Mouse (Mus musculus) urinary bladder, postnatal 4 days (tissue): ENCODE results near the gene Tmbim4.

Experiments
- DNase-seq, 2 experiments: peaks; one replicate each; pipeline ENCODE4 v3.0.0; 2021 to 2022; ENCODE audit warnings: low spot score in 2 of 2

The Tmbim4 gene

GRCm38 (mm10) chr10:120245681-120246080 lies 44.3 kb downstream of the Tmbim4 start:
- DNase-seq: no peak

- DNase-seq: no peak
Observed at GRCm38 (mm10) chr10:120246994-120247750, 45.8 kb downstream of the Tmbim4 start.

- no peak for DNase-seq
Observed at GRCm38 (mm10) chr10:120250911-120251683, 49.7 kb downstream of the Tmbim4 start.

- no peak for DNase-seq
Observed at GRCm38 (mm10) chr10:120251791-120252190, 50.4 kb downstream of the Tmbim4 start.

- no peak for DNase-seq
Observed at GRCm38 (mm10) chr10:120252800-120253199, 51.4 kb downstream of the Tmbim4 start.

- DNase-seq: no peak
Observed at GRCm38 (mm10) chr10:120257231-120257630, 55.8 kb downstream of the Tmbim4 start.

- no peak for DNase-seq
Observed at GRCm38 (mm10) chr10:120267790-120268189, 66.4 kb downstream of the Tmbim4 start.

GRCm38 (mm10) chr10:120269946-120270345 lies 68.6 kb downstream of the Tmbim4 start:
- no peak for DNase-seq

GRCm38 (mm10) chr10:120270777-120271176 lies 69.4 kb downstream of the Tmbim4 start:
- DNase-seq: no peak

- DNase-seq: no peak
Observed at GRCm38 (mm10) chr10:120271318-120271717, 69.9 kb downstream of the Tmbim4 start.

GRCm38 (mm10) chr10:120271879-120272269 lies 70.5 kb downstream of the Tmbim4 start:
- no peak for DNase-seq

GRCm38 (mm10) chr10:120272270-120272883 lies 71.0 kb downstream of the Tmbim4 start:
- no peak for DNase-seq

- DNase-seq: no peak
Observed at GRCm38 (mm10) chr10:120273335-120273734, 71.9 kb downstream of the Tmbim4 start.
